Mouse (Mus musculus) hematopoietic stem cell, adult 5-6 weeks (primary cell): Measurements from ENCODE around the gene Nrxn3. TPM values are rescaled to one million over a fixed set of nuclear protein-coding genes. Genes with fewer than 3 reads are reported as not detected.
A peak's percentile ranks its signal among the peaks of the same experiment; 100 is the strongest.

Source experiments
- ATAC-seq, 2 experiments: fragments of 125-278 bp in 1 of 2; replicated peaks in 1 of 2; 2 replicates each; pipeline ENCODE4 v1.8.0; 2016 to 2017; ENCODE audit warnings: inconsistent platforms in 2 of 2, mild to moderate bottlenecking in 2 of 2, moderate number of reproducible peaks in 2 of 2, low read depth in 1 of 2, moderate TSS enrichment in 1 of 2; ENCODE audit not compliant: low FRiP score in 2 of 2, poor library complexity in 2 of 2, severe bottlenecking in 2 of 2, insufficient read depth in 1 of 2, low TSS enrichment in 1 of 2
- total RNA-seq: library from RNA; stranded (forward); fragments of 172-1452, 232-1000 nt; gene quantifications from 2 replicates; pipeline ENCODE4 v1.2.3, GENCODE M21; 2017

The Nrxn3 gene
- total RNA-seq, 1 experiment from 2014 or later = not detected

DNA sequence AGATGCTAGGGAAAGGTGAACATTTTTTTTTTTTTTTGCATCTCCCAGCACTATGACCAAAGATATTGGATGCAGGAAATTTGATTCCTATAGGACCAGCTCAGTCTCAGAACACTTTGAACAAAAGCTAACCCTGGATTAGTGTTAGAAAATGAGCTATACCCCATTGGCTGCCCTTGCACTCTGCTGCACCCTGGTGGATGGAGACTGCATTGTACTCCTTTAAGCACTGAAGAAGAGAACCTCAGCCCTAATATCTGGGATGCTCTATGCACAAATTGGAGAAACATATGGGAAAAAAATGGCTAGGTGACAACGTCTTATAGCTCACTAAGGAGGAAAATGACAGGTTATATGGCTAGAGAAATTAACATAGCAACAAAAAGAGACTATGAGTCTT lies 589.9 kb downstream of the Nrxn3 start:
- peak; percentile 85 to 89 for ATAC-seq

DNA sequence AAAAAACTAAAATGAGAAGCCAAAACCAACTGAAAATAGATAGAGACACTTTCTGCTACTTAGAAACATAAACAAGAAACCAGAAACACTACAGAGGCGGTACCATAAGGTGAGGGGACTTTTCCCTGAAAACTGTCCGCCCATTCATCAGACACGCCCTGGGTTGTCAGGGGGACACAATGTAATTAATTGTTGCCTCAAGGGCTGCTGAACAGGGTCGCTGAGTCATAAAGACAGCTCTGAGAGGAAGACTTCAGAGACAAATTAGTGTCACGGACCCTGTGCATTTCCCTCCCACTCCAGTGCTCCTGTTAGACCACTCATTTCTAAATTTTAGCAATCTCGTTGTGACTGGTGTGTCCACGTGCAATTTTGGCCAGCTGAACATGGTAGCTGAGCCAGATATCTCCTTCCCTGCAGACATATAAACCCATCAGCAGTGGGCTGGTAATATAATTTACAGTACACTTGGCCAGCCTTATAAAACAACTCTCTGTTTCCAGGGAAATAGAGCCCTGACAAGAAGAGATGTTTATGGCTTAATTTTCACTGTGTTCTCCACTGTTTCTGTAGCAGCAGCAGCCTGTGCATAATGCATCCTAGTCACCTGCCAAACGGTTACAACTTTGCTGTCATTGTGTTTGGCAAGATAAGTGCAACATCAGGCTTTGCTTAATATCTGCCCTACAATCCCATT lies 603.3 kb downstream of the Nrxn3 start:
- ATAC-seq = no peak

DNA sequence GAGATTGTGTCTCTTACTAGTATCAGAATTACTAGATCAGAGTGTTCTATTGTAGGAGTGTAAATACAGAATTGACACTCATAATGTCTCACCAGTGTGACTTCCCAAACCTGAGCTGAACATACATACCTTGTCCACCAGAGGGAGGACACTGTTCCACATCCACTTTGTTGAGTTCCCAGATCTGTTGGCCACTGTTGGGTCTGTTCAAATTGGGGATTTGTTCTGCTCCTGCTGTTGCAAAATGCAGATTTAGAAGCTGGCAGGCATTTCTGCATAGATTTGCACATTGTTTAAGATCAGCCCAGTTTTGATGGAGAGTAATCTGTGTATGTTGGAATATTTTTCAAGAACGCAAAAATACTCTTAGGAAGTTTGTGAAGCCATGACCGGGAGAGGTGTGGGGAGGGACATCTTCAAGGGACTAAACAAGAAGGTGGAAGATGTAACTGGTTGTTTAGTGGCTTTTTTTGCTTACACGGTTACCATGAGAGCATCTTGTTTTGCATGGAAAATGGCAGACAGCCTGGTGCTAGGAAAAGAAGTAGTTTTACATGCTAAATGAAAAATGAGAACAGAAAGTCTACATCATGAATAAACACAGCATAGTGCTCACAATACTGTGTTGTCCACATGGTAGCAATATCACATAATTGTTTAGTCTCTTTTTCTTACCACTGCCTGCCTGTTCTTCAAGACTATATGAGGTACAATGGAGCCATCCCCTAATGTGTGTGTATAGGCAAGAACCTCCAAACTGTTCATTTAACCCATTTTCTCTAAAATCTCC lies 609.0 kb downstream of the Nrxn3 start:
- ATAC-seq = peak; percentile 84 to 98

DNA sequence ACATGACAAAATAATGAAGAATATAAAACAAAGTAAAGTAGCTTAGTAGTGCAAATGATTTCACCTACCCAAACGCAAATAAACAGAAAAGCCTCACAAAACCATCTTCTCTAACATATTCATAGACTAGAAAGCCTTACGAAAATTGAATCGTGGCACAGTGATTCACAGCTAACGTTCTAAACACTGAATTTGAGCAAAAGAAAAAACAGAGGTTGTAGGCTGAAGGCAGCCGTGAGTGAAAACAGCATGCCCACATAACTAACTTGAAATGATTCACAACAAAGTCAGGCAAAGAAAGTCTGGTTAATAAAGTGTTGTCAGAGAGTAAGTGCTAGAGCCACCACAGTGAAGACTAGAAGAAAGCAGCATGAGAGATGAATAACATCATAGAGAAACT lies 610.8 kb downstream of the Nrxn3 start:
- ATAC-seq = no peak

DNA sequence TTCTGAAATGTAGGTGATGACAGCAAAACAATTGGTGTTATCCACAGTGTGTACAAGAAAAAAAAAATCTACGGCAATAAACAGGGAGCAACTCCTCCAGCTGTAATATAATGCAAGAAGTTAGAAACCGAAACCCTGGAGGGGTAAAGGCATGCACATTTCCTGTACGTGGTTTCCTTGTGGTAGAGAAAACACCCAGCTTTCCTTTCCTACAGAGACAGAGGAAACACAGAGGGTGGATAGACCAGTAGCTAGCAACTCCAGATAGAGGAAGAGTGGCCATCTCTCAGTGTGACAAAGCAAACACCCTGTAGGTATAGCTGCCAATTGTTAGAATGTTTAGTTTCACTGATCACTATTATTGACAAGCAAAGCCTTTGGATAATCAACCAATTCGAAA lies 642.2 kb downstream of the Nrxn3 start:
- peak; percentile 100 for ATAC-seq

DNA sequence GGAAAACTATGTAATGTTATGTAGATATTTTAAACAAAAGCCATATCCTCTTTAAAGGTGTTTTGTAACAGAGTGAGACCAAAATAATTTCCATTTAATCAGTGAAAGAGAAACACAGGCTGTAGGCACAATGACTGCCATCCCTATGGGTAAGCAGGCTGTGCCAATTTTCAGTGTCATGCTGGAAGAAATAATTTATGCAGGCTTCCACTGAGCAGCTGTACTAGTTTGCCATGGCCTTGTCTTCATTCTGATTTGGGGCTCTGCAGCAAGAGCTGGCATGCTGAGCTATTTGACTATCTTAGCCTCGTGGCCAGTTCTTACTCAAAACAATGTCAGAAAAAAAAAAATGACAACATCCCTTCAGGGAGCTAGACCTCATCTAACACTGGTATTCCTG lies 647.3 kb downstream of the Nrxn3 start:
- ATAC-seq = no peak

DNA sequence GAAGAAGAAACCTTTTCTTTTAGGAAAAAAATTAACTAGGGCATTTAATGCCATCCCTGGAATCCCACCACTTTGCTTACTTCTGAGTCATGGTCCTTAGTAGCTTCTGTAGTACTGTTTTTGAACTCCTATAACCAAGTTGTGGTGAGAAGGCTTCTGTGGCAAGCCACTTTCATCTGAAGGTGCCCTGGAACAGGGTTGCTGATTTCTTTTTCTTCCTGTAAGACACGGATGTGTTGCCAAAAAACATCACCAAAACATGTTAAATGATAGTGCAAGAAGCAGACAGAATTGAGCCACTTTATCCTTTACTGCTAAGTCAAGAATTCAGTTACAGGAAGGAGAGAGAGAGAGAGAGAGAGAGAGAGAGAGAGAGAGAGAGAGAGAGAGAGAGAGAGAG lies 653.9 kb downstream of the Nrxn3 start:
- no peak for ATAC-seq

DNA sequence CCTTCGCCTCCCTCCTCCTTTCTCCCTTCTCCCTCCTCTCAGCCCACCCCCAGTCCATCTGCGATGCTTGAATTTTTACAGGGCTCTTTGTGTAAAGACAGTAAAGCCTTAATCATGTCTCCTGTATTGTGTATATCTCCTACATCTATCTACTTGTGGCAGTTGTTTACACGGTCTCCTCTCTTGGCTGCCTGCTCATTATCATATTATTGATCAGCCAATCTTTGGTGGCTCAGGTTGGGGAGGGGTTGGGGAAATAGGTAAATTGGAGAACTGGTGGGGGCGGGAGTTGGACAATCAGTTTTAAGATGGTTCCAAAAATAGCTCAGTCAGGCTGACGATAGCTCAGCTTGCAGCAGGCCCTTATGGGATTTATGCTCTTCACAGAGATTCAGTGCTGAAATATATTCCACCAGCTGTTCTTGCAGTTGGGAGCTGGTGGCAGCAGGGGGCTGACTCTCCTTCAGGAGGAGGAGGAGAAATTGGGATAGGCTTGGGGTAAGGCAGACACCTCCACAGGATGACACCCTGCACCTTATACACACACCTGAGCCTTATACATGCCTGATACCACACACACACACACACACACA lies 654.5 kb downstream of the Nrxn3 start:
- ATAC-seq = no peak

DNA sequence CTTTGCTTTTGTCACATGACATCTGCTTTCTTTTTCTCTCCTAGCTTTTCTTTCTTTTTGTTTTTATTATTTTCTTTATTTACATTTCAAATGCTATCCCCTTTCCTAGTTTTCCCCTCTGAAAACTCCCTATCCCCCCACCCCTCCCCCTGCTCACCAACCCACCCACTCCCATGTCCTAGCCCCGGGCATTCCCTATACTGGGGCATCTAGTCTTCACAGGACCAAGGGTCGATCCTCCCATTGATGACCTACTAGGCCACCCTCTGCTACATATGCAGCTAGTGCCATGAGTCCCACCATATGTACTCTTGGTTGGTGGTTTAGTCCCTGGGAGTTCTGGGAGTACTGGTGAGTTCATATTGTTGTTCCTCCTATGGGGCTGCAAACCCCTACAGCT lies 655.0 kb downstream of the Nrxn3 start:
- no peak for ATAC-seq

DNA sequence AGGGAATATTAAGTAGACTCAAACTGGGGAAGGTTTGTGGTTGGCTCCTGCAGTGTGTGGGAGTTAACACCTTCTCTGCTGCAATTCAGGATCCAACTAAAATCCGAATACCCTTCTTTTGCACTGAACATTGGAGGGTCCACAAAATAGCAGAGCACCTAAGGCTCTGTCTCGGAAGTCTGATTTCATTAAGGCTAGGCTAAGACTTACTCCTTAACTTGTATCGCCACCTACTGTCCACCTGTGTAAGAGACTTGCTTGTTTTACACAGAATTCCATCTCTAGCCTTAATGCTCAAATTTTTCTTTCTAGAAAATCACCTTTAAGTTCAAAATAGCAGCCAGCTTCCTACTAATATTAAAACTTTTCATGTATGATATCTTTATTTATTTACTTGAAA lies 660.6 kb downstream of the Nrxn3 start:
- peak; percentile 75 to 91 for ATAC-seq

DNA sequence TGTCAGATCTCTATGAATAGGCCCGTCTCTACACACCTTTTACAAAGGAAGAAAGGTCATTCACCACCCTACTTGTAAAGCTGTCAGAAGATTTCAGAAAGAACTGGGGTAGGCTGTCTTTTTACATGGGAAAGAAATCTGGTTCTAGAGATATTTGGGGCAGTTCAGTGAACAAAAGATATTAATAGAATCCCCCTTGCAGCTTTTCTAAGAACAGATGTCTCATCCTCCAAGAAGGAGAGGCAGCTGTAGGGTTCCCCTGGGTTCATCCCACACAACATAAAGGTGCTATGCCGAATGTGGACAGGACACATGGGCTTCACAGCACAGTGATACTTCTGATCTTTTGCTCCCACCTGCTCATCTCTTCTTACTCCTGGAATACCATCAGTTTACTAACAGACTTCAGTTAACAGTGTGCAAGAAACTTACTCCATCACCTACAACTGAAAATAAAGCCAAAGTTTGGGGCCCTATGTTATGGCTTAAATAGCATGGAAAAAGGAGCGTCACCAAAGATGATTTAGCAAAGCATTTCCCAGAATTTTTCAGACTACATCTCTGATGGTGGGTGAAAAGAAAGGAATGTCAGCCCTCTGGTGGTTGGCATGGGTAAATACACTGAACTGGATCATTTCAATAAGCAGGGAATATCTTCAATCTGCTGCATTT lies 672.6 kb downstream of the Nrxn3 start:
- ATAC-seq = peak; percentile 46 to 51; a peak in 1 of 4 replicates

DNA sequence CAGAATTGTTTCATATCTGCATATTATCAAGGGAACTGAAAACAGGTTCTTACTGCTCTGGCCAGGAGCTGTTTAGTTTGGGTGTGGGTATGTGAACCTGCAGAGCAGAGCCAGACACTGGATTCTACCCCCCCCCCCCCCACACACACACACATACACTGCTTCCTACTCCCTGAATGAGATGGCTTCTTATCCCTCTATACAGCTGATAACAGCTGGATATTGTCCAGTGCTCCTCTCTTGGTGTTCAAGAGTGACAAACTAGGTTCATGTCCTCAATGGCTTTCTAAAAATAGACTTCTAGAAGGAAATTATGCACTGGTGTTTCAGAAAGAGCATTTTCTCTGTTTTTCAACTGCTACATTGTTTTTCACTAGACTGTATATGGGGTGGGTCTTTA lies 713.8 kb downstream of the Nrxn3 start:
- ATAC-seq = no peak

DNA sequence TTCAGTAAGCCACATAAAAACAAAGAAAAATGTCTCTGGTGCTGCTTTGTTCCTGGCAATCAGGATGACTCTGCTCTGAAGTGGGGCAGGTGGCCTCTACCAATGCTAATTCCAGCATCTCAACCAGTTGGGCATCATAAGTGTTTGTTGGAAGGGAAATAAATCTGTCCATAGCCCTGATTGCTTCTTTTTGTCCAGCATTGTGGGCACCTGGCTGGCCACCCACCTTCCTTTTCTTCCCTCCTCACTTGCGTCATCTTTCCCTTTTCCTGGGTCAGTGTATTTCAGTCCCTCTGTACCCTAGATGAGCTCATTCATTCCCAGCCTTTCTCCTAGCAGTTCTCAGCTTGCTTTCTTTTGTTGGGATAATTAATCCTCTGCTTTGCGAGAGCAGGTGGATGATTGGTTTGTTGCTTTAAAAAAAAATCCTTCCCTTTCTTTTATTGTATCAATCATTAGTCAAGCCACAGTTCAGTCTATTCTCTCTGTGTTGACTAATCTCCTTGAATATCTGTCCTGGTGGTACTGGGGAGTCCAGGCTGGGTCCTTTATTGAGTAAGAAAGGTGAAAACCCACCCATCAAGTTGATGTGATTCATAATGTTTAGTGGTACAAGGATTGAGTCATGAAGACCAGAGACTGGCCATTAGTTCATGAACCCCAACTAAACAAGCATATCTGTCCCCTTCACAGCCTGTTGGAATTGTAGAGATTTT lies 719.8 kb downstream of the Nrxn3 start:
- no peak for ATAC-seq

DNA sequence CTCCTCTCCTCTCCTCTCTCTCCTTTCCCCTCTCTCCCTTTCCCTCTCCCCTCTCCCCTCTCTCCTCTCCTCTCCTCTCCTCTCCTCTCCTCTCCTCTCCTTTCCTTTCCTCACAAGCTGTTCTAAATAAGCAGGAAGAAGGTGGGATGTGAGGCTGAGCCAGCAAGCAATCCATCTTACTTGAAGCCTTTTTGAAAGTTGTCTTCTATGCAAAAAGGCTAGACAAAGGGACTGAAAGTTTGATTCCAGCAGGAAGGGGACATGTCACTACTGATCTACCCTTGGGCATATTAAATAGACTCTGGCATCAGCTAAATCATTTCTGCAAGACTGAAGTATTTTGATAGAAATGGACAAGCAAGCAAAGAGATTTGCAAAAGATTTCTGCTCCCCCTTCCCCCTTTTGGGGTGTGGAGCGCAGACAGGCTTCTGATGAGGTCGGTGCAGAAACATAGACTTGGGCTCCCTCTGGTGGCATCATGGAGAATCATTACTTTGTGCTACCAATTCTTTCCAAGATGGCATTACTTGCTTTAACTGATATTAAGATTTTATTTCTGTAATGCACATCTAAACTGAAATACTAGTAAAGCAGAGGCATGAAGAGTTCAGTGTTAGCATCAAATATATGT lies 728.1 kb downstream of the Nrxn3 start:
- ATAC-seq = peak; percentile 82 to 87

DNA sequence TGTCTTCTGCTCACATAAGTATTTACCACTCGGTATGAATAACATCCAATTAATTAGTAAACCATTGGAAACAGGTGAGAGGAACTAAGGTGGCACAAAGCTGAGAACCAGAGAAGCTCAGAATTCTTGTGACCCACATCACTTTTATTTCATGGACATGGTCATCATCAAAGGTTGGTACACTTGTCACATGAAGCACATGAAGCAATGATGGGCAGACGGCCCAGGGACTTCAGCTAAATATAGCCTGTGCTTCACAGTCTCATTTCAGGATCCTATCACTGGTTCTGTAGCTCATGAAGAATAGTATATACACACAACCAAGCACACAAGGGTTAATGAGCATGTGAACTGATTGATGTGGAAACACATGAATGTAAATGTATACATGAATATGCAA lies 747.5 kb downstream of the Nrxn3 start:
- ATAC-seq = no peak

DNA sequence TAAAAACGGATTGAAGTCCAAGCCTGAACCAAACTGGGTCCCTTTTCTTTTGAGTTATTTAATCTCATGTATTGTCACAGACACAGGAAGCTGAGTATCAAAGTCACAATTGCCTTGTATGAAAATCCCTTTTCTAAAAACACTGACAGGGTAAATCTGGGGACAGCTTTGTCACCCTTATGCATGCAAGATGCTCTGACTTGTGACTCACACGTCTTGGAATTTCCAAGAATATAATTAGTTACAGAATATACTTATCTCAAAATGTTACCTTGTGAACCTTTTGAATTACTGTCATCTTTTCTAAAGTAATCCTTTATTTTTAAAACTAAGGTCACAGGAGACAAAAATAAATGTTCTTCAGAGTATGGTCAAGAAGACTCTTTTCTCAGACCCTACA lies 748.6 kb downstream of the Nrxn3 start:
- ATAC-seq = no peak

DNA sequence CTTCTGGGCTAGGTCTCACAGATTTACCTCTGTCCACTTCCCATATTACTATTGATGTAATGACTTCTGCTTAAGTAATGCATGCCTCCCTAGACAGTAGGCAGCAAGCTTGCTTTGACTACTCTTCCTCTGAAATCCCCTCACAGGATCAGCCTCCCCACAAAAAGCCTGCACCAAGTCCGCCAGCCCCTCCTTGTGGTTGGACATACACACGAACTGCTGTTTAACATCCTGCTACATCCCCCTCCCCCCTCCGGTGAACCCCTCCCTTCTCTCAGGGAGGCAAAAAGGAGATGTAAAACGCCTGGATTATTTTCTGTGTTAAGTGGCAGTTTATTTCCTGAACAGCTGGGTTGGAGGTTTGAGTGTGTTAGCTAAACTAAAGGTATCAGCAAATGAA lies 749.2 kb downstream of the Nrxn3 start:
- ATAC-seq = no peak
